Mouse (Mus musculus): Measurements from ENCODE around the gene Chst10. TPM values are rescaled to one million over a fixed set of nuclear protein-coding genes. Genes with fewer than 3 reads are reported as not detected.

Gene Chst10
- polyA plus RNA-seq, 1 experiment from 2014 or later = 8.1 TPM

DNA sequence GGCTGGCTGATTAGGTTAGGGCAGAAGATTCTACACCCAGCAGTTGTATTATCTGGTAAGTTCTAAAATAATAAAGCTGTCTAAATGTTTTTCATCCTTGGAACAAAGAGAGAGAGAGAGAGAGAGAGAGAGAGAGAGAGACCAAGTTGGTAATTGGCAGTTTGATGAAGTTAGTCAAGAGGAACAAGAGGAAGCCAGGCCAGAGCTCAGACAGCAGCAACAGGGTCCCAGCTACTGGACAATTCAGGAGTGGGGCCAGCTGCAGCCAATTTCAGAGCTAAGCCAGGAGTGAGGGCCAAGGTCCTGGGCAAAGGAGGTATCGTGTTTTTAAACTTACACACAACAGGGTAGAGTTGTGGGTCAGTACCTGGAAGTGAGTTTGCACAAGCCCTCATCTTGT, 55.1 kb downstream of the Chst10 start:
- no peak overlapping the region for H3K4me3 ChIP-seq (ENCODE audit: low read depth, low read length)
- H3K36me3 ChIP-seq (ENCODE audit: control insufficient read depth, insufficient read depth, low read length) = no peaks in the 10 kb centered on the region
- DNase-seq (ENCODE audit: low spot score) = no peak
- H3K9ac ChIP-seq (ENCODE audit: low read depth, low read length) = no peak overlapping the region
- H3K4me2 ChIP-seq (ENCODE audit: low read depth, low read length) = no peak overlapping the region
- no peaks in the 10 kb centered on the region for H3K9me3 ChIP-seq (ENCODE audit: control insufficient read depth, low read length)
- no peaks in the 10 kb centered on the region; the same call in 1 of the 2 replicates for H3K27me3 ChIP-seq (replicated peaks; ENCODE audit: control insufficient read depth, insufficient read depth, low read length)
- no peaks in the 10 kb centered on the region for H3K4me1 ChIP-seq (ENCODE audit: control insufficient read depth, insufficient read depth, low read length)
- H3K27ac ChIP-seq (replicated peaks; ENCODE audit: low read depth, low read length) = no peak overlapping the region
- 91% methylated on average over 1 of the region's 1 CpGs for WGBS
- no peak for ATAC-seq (ENCODE audit: low read depth)

- no peak for ATAC-seq (ENCODE audit: low read depth)
- H3K36me3 ChIP-seq (ENCODE audit: control insufficient read depth, insufficient read depth, low read length) = no peaks in the 10 kb centered on the region
- no peak overlapping the region for H3K27ac ChIP-seq (replicated peaks; ENCODE audit: low read depth, low read length)
- peaks cover 16% of the 10 kb centered on the region for H3K27me3 ChIP-seq (replicated peaks; ENCODE audit: control insufficient read depth, insufficient read depth, low read length)
- H3K9ac ChIP-seq (ENCODE audit: low read depth, low read length) = no peak overlapping the region
- H3K4me3 ChIP-seq (ENCODE audit: low read depth, low read length) = no peak overlapping the region
- H3K9me3 ChIP-seq (ENCODE audit: control insufficient read depth, low read length) = no peaks in the 10 kb centered on the region
- 52% methylated on average over 1 of the region's 1 CpGs for WGBS
- no peak for DNase-seq (ENCODE audit: low spot score)
- H3K4me1 ChIP-seq (ENCODE audit: control insufficient read depth, insufficient read depth, low read length) = 0 out of 2 replicates have a peak, but pooled peaks cover 3% of the 10 kb centered on the region
- H3K4me2 ChIP-seq (ENCODE audit: low read depth, low read length) = no peak overlapping the region
These were observed 58.0 kb downstream of the Chst10 start for GRCm38 (mm10) chr1:38839944-38840343.

DNA sequence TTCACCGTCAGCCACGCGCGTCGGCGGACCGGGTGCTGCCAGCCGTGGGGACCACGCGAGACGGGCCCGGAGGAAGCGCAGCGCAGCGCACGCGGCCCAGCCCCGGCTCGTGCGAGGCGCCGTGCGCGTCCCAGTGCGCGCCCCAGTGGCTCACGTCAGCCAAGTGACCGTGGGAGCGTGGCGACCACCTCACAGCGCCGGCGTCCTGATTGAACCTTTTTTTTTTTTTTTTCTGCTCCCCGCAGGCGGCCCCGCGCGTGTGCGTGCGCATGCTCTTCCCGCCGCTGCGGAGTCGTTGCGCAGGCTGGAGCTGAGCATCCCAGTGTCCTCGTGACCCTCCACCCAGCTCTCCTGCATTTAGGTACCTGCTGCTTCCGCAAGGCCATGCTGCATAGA, 61.5 kb downstream of the Chst10 start, which contains the start of gene Lonrf2:
Gene Lonrf2, minus strand, starts transcription at position 235 of the 396 bp plus-strand sequence.
- peak; percentile 84 for ATAC-seq (ENCODE audit: low read depth)
- H3K9ac ChIP-seq (ENCODE audit: low read depth, low read length) = peak within 1 kb of the TSS; percentile 85
- H3K27me3 ChIP-seq (replicated peaks; ENCODE audit: control insufficient read depth, insufficient read depth, low read length) = peaks cover 20% of the 10 kb centered on the region
- H3K4me2 ChIP-seq (ENCODE audit: low read depth, low read length) = peak within 1 kb of the TSS; percentile 97
- H3K4me3 ChIP-seq (ENCODE audit: low read depth, low read length) = peak within 1 kb of the TSS; percentile 68
- no peaks in the 10 kb centered on the region for H3K36me3 ChIP-seq (ENCODE audit: control insufficient read depth, insufficient read depth, low read length)
- DNase-seq (ENCODE audit: low spot score) = peak; percentile 56
- WGBS = 2% methylated on average over 16 of the region's 47 CpGs
- peak within 1 kb of the TSS; percentile 29 for H3K27ac ChIP-seq (replicated peaks; ENCODE audit: low read depth, low read length)
- 0 out of 2 replicates have a peak, but pooled peaks cover 3% of the 10 kb centered on the region for H3K4me1 ChIP-seq (ENCODE audit: control insufficient read depth, insufficient read depth, low read length)
- no peaks in the 10 kb centered on the region for H3K9me3 ChIP-seq (ENCODE audit: control insufficient read depth, low read length)

DNA sequence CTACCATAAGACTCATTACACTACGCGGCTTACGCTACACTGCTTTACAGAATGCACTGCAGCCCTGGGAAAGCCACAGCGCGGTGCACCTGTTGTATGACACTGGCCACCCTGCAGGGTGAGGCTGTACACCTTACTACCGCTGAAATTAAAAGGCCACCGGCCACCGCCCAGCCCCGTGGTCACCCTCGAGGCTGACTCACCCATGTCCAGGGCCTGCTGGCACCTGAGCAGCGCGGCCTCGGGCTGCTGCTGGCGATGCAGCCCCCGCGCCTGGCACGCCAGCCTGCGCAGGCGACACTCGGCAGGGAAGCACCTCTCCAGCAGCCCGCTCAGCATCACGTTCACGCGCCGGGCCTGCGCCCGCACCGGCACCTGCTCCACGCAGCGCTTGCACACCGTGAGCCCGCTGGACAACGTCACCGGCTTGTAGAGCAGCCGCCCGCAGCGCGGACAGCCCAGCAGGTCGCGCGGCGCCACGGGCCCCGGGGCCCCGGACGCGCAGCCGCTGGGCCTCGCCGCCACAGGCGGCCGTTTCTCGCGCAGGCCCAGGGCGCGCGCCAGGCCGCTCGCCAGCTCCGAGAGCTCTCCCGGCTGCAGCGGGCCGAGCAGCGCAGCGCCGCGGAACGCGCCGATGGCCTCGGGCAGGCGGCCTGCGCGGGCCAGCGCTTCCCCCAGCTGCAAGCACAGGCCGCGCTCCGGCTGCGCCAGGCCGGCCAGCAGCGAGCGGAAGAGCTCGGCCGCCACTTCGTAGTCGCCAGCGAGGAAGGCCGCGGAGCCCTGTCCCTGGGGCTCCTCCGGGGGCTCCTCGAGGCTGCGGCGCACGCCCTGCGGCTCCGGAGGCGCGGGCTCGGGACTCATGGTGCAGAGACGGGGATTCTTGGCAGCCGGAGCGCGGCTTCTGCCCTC, 62.1 kb downstream of the Chst10 start:
- WGBS = 4% methylated on average over 38 of the region's 103 CpGs
- H3K27me3 ChIP-seq (replicated peaks; ENCODE audit: control insufficient read depth, insufficient read depth, low read length) = peaks cover 20% of the 10 kb centered on the region

DNA sequence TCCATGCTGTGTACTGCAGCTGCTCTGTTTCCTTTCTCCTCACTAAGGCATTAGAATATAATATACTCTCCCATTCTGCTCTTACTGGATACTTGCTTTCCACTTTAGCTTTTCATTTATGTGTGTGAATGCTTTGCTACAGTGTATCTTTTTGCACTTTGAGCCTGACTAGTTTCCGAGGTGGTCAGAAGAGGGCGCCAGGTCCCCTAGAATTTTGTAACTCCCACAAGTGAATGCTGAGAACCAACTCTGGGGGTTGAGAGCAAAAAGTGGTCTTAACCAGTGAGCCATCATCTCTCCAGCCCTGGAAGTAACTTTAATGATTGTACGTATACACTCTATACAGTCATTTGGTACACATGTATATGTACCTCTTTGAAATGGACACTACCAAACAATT, 63.1 kb downstream of the Chst10 start:
- Histone ChIP-seq H3K9me3 (ENCODE audit: control insufficient read depth, low read length) (no peaks in the 10 kb centered on the region), H3K4me1 (ENCODE audit: control insufficient read depth, insufficient read depth, low read length) (0 out of 2 replicates have a peak, but pooled peaks cover 3% of the 10 kb centered on the region)
- 29% methylated on average over 3 of the region's 3 CpGs for WGBS

More for the DNA sequence above, 62.1 kb downstream of the Chst10 start:
- H3K27ac ChIP-seq (replicated peaks; ENCODE audit: low read depth, low read length) = peak overlapping the region; percentile 29
- H3K9me3 ChIP-seq (ENCODE audit: control insufficient read depth, low read length) = no peaks in the 10 kb centered on the region
- ATAC-seq (ENCODE audit: low read depth) (peak; percentile 82), DNase-seq (ENCODE audit: low spot score) (peak; percentile 62)
- 0 out of 2 replicates have a peak, but pooled peaks cover 3% of the 10 kb centered on the region for H3K4me1 ChIP-seq (ENCODE audit: control insufficient read depth, insufficient read depth, low read length)
- H3K4me3 ChIP-seq (ENCODE audit: low read depth, low read length) = peak overlapping the region; percentile 68
- H3K4me2 ChIP-seq (ENCODE audit: low read depth, low read length) = peak overlapping the region; percentile 97
- peak overlapping the region; percentile 85 for H3K9ac ChIP-seq (ENCODE audit: low read depth, low read length)
- no peaks in the 10 kb centered on the region for H3K36me3 ChIP-seq (ENCODE audit: control insufficient read depth, insufficient read depth, low read length)

GRCm38 (mm10) chr1:38824926-38825325, 73.0 kb downstream of the Chst10 start:
- Histone ChIP-seq H3K4me3 (ENCODE audit: low read depth, low read length) (no peak overlapping the region), H3K9ac (ENCODE audit: low read depth, low read length) (no peak overlapping the region), H3K27me3 (replicated peaks; ENCODE audit: control insufficient read depth, insufficient read depth, low read length) (no peaks in the 10 kb centered on the region), H3K36me3 (ENCODE audit: control insufficient read depth, insufficient read depth, low read length) (0 out of 2 replicates have a peak, but pooled peaks cover 5% of the 10 kb centered on the region), H3K4me2 (ENCODE audit: low read depth, low read length) (no peak overlapping the region), H3K4me1 (ENCODE audit: control insufficient read depth, insufficient read depth, low read length) (no peaks in the 10 kb centered on the region), H3K9me3 (ENCODE audit: control insufficient read depth, low read length) (no peaks in the 10 kb centered on the region), H3K27ac (replicated peaks; ENCODE audit: low read depth, low read length) (no peak overlapping the region)
- 68% methylated on average over 2 of the region's 2 CpGs for WGBS
- ATAC-seq (ENCODE audit: low read depth) (no peak), DNase-seq (ENCODE audit: low spot score) (no peak)

More for the DNA sequence above, 63.1 kb downstream of the Chst10 start:
- H3K9ac ChIP-seq (ENCODE audit: low read depth, low read length) = no peak overlapping the region
- DNase-seq (ENCODE audit: low spot score) = peak; percentile 30
- no peak for ATAC-seq (ENCODE audit: low read depth)
- no peak overlapping the region for H3K27ac ChIP-seq (replicated peaks; ENCODE audit: low read depth, low read length)
- peaks cover 20% of the 10 kb centered on the region for H3K27me3 ChIP-seq (replicated peaks; ENCODE audit: control insufficient read depth, insufficient read depth, low read length)
- no peaks in the 10 kb centered on the region for H3K36me3 ChIP-seq (ENCODE audit: control insufficient read depth, insufficient read depth, low read length)
- H3K4me3 ChIP-seq (ENCODE audit: low read depth, low read length) = peak overlapping the region; percentile 68
- peak overlapping the region; percentile 97 for H3K4me2 ChIP-seq (ENCODE audit: low read depth, low read length)

DNA sequence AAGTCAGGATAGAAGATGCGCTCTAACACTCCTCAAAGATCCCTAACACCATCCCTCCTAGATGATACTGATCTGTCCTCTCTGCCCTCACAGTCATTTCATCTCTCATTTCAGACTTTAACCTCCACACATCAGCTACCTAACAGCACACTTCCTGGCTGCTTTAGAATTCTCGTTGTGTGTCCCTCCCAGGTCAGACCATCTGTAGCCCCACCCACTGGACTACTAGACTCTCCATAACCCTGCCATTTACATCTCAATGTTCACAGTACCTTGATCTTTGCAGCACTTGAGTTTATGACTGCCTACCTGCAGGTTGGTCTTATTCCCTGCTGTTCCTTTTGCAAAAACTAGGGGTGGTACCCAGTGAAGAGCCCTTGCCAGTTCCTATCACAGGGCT, 74.1 kb downstream of the Chst10 start:
- Histone ChIP-seq H3K9ac (ENCODE audit: low read depth, low read length) (no peak overlapping the region), H3K27ac (replicated peaks; ENCODE audit: low read depth, low read length) (no peak overlapping the region), H3K4me1 (ENCODE audit: control insufficient read depth, insufficient read depth, low read length) (no peaks in the 10 kb centered on the region), H3K4me3 (ENCODE audit: low read depth, low read length) (no peak overlapping the region), H3K9me3 (ENCODE audit: control insufficient read depth, low read length) (no peaks in the 10 kb centered on the region), H3K36me3 (ENCODE audit: control insufficient read depth, insufficient read depth, low read length) (no peaks in the 10 kb centered on the region), H3K4me2 (ENCODE audit: low read depth, low read length) (no peak overlapping the region), H3K27me3 (replicated peaks; ENCODE audit: control insufficient read depth, insufficient read depth, low read length) (no peaks in the 10 kb centered on the region)
- ATAC-seq (ENCODE audit: low read depth) (no peak), DNase-seq (ENCODE audit: low spot score) (no peak)
- 72% methylated on average over 2 of the region's 2 CpGs for WGBS

DNA sequence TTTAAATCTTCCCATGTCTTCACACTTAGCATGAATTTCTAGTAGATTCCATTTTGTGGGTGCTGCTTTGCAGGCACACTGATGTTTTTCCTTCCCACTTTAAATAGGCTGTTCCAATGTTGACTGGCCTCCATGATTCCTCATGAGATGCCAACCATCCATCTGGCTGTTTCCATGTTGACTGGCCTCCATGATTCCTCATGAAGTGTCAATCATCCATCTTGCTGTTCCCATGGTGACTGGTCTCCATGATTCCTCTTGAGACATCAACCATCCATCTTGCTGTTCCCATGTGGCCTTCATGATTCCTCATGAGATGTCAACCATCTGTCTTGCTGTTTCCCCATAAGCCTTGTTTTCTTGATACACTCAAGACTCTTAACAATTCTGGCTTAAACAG, 78.3 kb downstream of the Chst10 start:
- Histone ChIP-seq H3K4me3 (ENCODE audit: low read depth, low read length) (no peak overlapping the region), H3K27me3 (replicated peaks; ENCODE audit: control insufficient read depth, insufficient read depth, low read length) (no peaks in the 10 kb centered on the region), H3K4me2 (ENCODE audit: low read depth, low read length) (no peak overlapping the region), H3K9ac (ENCODE audit: low read depth, low read length) (no peak overlapping the region), H3K4me1 (ENCODE audit: control insufficient read depth, insufficient read depth, low read length) (peaks cover 18% of the 10 kb centered on the region), H3K9me3 (ENCODE audit: control insufficient read depth, low read length) (no peaks in the 10 kb centered on the region), H3K36me3 (ENCODE audit: control insufficient read depth, insufficient read depth, low read length) (no peaks in the 10 kb centered on the region), H3K27ac (replicated peaks; ENCODE audit: low read depth, low read length) (no peak overlapping the region)
- DNase-seq (ENCODE audit: low spot score) (no peak), ATAC-seq (ENCODE audit: low read depth) (no peak)
